Mouse (Mus musculus) liver, postnatal 0 days (tissue): ENCODE data around the gene Hivep2. TPM values are rescaled to one million over a fixed set of nuclear protein-coding genes. Genes with fewer than 3 reads are reported as not detected.

Experiments
- ATAC-seq: fragments of 200-750 bp; cut with Nextera tagmentation; 2 replicates; pipeline ENCODE4 v1.8.0; 2017; ENCODE audit warnings: mild to moderate bottlenecking, moderate library complexity
- DNase-seq: peaks from one replicate; pipeline ENCODE4 v3.0.0-alpha.2; 2016
- H3K27ac ChIP-seq: fragments of 300-500 bp; sonication (generic); 2 replicates; pipeline ENCODE4 v1.5.1; 2014; ENCODE audit warnings: antibody characterized with exemption, moderate library complexity, mild to moderate bottlenecking, low read depth
- H3K27me3 ChIP-seq: fragments of 300-500 bp; sonication (generic); 2 replicates; pipeline ENCODE4 v1.6.1; 2014; ENCODE audit warnings: low read length, control low read depth, mixed read lengths; ENCODE audit not compliant: insufficient read depth
- H3K36me3 ChIP-seq: fragments of 300-500 bp; sonication (generic); replicated peaks from 2 replicates; pipeline ENCODE4 v1.6.1; 2014; ENCODE audit warnings: mild to moderate bottlenecking, control low read depth, low read length, moderate library complexity, mixed read lengths; ENCODE audit not compliant: insufficient read depth
- H3K4me1 ChIP-seq: fragments of 300-500 bp; sonication (generic); 2 replicates; pipeline ENCODE4 v1.6.1; 2014; ENCODE audit warnings: antibody characterized with exemption, mild to moderate bottlenecking, control low read depth; ENCODE audit not compliant: insufficient read depth
- H3K4me2 ChIP-seq: fragments of 300-500 bp; sonication (generic); 2 replicates; pipeline ENCODE4 v1.6.1; 2014; ENCODE audit warnings: low read depth, mild to moderate bottlenecking, low read length, moderate library complexity, mixed read lengths
- H3K4me3 ChIP-seq: fragments of 300-500 bp; sonication (generic); 2 replicates; pipeline ENCODE4 v1.5.1; 2014; ENCODE audit warnings: low read depth, low read length
- H3K9ac ChIP-seq: fragments of 300-500 bp; sonication (generic); replicated peaks from 2 replicates; pipeline ENCODE4 v1.6.1; 2014; ENCODE audit warnings: mild to moderate bottlenecking, moderate library complexity
- H3K9me3 ChIP-seq: fragments of 300-500 bp; sonication (generic); 2 replicates; pipeline ENCODE4 v1.6.1; 2016; ENCODE audit warnings: mild to moderate bottlenecking, control low read depth, low read length, mixed read lengths
- CTCF ChIP-seq: sonication (generic); IDR thresholded peaks from 2 replicates; pipeline ENCODE4 v1.5.1; 2016; ENCODE audit warnings: antibody characterized with exemption, low read depth
- EP300 ChIP-seq: IDR thresholded peaks from 2 replicates; pipeline ENCODE4 v1.6.1; 2016; ENCODE audit warnings: antibody characterized with exemption, low read depth, mild to moderate bottlenecking
- WGBS: fragments of 180-500 bp; shearing (Covaris S2); extraction: QIAGEN DNeasy Blood & Tissue Kit; methylation state at CpG from one replicate; pipeline ENCODE4 v1.1.7; 2014; ENCODE audit not compliant: insufficient replicate concordance; 5-methylcytosine and 5-hydroxymethylcytosine counted together
- polyA plus RNA-seq: library from polyadenylated mRNA; unstranded; fragments of >200 nt; fragmentation: Nextera tagmentation; extraction: Ambion mirVana; gene quantifications from 2 replicates; pipeline ENCODE4 v1.2.1, GENCODE M21; 2015

Gene Hivep2
- polyA plus RNA-seq, 1 experiment from 2014 or later: 0.82 TPM

- Histone ChIP-seq H3K27ac (no peak overlapping the region), H3K9ac (no peak overlapping the region), H3K27me3 (no peaks in the 10 kb centered on the region), H3K4me2 (no peak overlapping the region), H3K4me3 (no peak overlapping the region), H3K36me3 (no peaks in the 10 kb centered on the region), H3K9me3 (no peaks in the 10 kb centered on the region), H3K4me1 (no peaks in the 10 kb centered on the region)
- no peak for ATAC-seq
- no peak for DNase-seq
- 71% methylated on average over 4 of the region's 4 CpGs for WGBS
- TF ChIP-seq CTCF (no peak), EP300 (no peak)
These were observed 227.8 kb downstream of the Hivep2 start for GRCm38 (mm10) chr10:14193702-14194101.

GRCm38 (mm10) chr10:14195778-14196650 lies 230.1 kb downstream of the Hivep2 start:
- H3K27me3 ChIP-seq: no peaks in the 10 kb centered on the region
- no peaks in the 10 kb centered on the region for H3K36me3 ChIP-seq
- H3K4me2 ChIP-seq: no peak overlapping the region
- no peak for DNase-seq
- H3K4me1 ChIP-seq: no peaks in the 10 kb centered on the region
- no peak for TF ChIP-seq EP300
- TF ChIP-seq CTCF: no peak
- H3K4me3 ChIP-seq: no peak overlapping the region
- no peak overlapping the region for H3K27ac ChIP-seq
- 80% methylated on average over 17 of the region's 17 CpGs for WGBS
- ATAC-seq: no peak
- no peaks in the 10 kb centered on the region for H3K9me3 ChIP-seq
- no peak overlapping the region for H3K9ac ChIP-seq

GRCm38 (mm10) chr10:14196785-14197184 lies 230.9 kb downstream of the Hivep2 start:
- WGBS: 77% methylated on average over 7 of the region's 7 CpGs
- no peak for DNase-seq
- no peaks in the 10 kb centered on the region for H3K27me3 ChIP-seq
- no peak overlapping the region for H3K27ac ChIP-seq
- H3K9ac ChIP-seq: no peak overlapping the region
- no peaks in the 10 kb centered on the region for H3K4me1 ChIP-seq
- no peak for ATAC-seq
- H3K36me3 ChIP-seq: no peaks in the 10 kb centered on the region
- no peaks in the 10 kb centered on the region for H3K9me3 ChIP-seq
- H3K4me2 ChIP-seq: no peak overlapping the region
- TF ChIP-seq EP300 (no peak), CTCF (no peak)
- no peak overlapping the region for H3K4me3 ChIP-seq

GRCm38 (mm10) chr10:14197261-14197660 lies 231.4 kb downstream of the Hivep2 start:
- no peak overlapping the region for H3K9ac ChIP-seq
- TF ChIP-seq CTCF (peak; percentile 61), EP300 (no peak)
- 59% methylated on average over 6 of the region's 6 CpGs for WGBS
- no peaks in the 10 kb centered on the region for H3K36me3 ChIP-seq
- H3K27me3 ChIP-seq: no peaks in the 10 kb centered on the region
- H3K4me2 ChIP-seq: no peak overlapping the region
- DNase-seq: no peak
- H3K9me3 ChIP-seq: no peaks in the 10 kb centered on the region
- no peak overlapping the region for H3K4me3 ChIP-seq
- no peak overlapping the region for H3K27ac ChIP-seq
- no peak for ATAC-seq
- no peaks in the 10 kb centered on the region for H3K4me1 ChIP-seq

GRCm38 (mm10) chr10:14199332-14199731 lies 233.5 kb downstream of the Hivep2 start:
- H3K4me2 ChIP-seq: no peak overlapping the region
- no peak overlapping the region for H3K9ac ChIP-seq
- H3K27ac ChIP-seq: no peak overlapping the region
- H3K36me3 ChIP-seq: no peaks in the 10 kb centered on the region
- DNase-seq (no peak), ATAC-seq (no peak)
- H3K9me3 ChIP-seq: no peaks in the 10 kb centered on the region
- 76% methylated on average over 7 of the region's 7 CpGs for WGBS
- TF ChIP-seq CTCF (no peak), EP300 (no peak)
- H3K27me3 ChIP-seq: no peaks in the 10 kb centered on the region
- H3K4me1 ChIP-seq: no peaks in the 10 kb centered on the region
- no peak overlapping the region for H3K4me3 ChIP-seq

- WGBS: 12% methylated on average over 2 of the region's 2 CpGs
- DNase-seq (peak; percentile 64), ATAC-seq (no peak)
- no peaks in the 10 kb centered on the region for H3K27me3 ChIP-seq
- H3K36me3 ChIP-seq: no peaks in the 10 kb centered on the region
- no peak overlapping the region for H3K9ac ChIP-seq
- no peaks in the 10 kb centered on the region for H3K4me1 ChIP-seq
- H3K27ac ChIP-seq: no peak overlapping the region
- TF ChIP-seq CTCF (peak; percentile 67), EP300 (no peak)
- H3K4me2 ChIP-seq: no peak overlapping the region
- H3K9me3 ChIP-seq: no peaks in the 10 kb centered on the region
- no peak overlapping the region for H3K4me3 ChIP-seq
These were observed 234.4 kb downstream of the Hivep2 start for GRCm38 (mm10) chr10:14200310-14200709.

Other genes with a start within 250 kb of the Hivep2 start
- gene Aig1, start 97.1 kb upstream of the Hivep2 start, polyA plus RNA-seq: 24.6 and 27.6 TPM in 2 replicates